Mouse (Mus musculus) testis, postnatal 14 days (tissue): ENCODE measurements around the gene Fam163a.
A peak's percentile ranks its signal among the peaks of the same experiment; 100 is the strongest.

Source experiments
- DNase-seq: peaks from one replicate; pipeline ENCODE4 v3.0.0; 2021; ENCODE audit warnings: low spot score

Gene Fam163a

DNA sequence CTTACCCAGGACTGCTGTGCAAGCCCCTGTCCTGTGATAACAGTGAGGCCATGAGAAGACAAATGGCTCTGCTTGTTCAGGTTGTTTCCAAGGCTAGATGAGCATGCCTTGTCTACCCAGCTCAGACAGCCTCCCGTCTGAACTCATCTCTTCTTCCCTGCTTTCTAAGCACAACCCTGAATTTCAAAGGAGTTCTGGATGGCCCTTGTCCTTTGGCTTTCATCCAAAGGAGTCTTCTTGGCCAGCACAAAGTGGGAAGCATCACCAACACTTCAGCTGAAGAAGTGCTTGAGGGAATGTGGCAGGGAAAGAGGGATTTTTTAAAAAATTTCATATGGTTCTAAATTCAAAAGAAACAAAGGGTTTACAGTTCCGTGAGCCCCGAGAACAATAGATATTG is 3.8 kb downstream of the Fam163a start:
- no peak for DNase-seq

DNA sequence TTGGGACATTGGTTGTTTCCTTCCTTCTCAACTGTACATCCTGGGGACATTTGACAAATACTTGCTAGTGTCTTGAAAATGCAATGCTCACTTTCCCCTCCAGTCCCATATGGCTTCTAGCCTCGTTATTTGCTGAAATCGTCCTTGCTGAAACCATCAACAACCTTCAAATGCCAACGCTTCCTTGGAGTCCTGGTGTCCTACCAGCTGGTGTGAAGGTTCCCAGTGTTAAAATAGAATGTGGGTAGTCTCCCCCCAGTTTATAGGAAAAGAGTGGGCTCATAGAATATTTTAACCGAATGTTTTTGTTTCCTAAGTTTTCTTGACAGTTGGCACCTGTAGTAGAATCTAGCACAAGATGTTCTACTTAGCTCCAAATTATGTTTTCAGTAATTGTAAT is 7.2 kb downstream of the Fam163a start:
- DNase-seq, result no peak

DNA sequence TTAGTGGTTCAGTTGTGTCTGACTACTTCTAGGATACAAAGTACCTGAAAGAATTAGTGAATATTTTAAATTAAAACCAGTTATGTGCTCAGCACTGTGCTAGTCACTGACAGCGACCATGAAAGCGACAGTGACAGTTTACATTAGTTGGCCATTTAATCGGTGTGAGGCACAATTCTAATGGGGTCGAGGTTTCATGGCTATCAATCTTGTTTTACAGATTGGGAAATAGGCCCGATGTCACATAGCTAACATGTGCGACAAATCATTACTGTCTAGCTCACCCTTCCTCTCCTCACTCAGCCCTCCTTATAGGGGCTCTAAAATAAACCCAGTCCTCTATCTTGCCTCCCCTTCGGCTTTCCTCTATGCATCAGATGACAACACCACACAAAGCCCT is 11.5 kb downstream of the Fam163a start:
- DNase-seq, result no peak

GRCm38 (mm10) chr1:156192853-156193252 is 12.0 kb downstream of the Fam163a start:
- DNase-seq, result no peak

DNA sequence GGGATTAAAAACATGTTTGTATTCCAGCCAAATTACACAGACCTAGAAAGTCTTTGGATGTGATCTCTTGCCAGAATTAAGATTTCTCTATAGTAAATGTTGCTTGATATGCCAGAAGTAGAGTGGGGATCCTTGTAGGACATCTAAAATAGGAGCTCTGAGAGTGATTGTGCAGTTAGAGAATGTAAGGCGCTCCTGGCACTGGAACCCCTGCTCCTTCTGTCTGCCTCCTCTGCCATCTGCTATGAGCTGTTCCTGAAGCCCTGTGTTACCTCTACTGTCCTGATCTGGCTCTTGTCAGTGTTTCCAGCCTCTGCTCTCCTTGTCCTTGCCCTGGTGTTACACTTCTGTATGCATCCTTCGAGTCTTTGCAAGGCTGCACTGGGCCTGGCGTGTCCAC is 18.2 kb downstream of the Fam163a start:
- no peak for DNase-seq

DNA sequence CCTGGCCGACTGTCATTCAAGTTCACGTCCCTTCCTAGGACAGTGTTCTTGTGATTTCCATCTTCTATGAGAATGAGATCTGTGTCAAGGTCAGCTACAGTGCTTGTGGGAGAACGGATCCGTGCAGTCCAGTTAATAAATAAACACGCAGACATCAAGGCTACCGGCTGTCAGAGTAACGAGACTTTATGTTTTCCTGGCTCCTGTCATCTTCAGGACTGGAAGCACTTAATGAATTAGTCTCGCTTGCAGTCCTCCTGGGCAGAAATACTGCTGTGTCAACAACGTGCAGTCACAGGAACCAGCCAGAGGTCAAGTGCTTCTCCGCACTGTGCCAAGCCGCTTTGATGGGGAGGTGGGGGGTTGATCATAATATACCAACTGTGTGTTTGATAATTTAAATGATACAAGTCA is 20.7 kb downstream of the Fam163a start:
- DNase-seq, result no peak

DNA sequence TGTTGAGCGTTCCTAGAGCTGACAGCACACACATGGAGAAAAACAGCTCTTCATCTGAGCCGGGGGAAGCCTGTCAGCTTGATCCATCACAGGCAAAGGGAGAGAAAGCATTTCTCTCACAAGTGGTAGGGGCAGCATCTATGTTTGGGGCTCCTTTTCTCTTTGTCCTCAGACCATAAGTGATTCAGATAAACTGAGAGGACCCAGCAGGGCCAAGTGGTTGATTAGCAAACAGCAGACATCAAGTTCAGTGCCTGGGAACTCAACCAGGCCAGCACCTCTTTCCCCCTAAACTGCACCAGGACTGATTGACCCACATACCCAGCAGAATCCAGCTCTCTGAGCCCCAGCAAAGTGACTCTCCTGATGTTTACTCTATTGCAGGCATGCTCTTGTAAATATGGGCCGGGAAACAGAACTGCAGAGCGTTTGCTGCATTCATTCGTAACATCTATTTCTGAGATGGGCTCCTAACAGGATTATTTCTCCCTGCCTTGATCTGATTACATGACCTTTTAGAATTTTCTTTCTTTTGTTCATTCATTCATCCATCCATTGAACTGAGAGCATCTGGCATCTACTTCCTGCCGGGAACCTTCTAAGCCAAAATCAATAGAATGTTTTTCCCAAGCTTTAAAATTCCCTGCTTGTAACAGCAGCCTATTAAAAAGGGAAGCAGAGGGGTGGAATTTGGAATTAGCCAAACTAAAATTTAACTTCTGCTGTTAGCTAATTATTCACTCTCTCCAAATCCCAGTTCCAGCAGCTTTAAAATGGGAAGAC is 21.5 kb downstream of the Fam163a start:
- no peak for DNase-seq

GRCm38 (mm10) chr1:156179875-156180274 is 25.0 kb downstream of the Fam163a start:
- no peak for DNase-seq

DNA sequence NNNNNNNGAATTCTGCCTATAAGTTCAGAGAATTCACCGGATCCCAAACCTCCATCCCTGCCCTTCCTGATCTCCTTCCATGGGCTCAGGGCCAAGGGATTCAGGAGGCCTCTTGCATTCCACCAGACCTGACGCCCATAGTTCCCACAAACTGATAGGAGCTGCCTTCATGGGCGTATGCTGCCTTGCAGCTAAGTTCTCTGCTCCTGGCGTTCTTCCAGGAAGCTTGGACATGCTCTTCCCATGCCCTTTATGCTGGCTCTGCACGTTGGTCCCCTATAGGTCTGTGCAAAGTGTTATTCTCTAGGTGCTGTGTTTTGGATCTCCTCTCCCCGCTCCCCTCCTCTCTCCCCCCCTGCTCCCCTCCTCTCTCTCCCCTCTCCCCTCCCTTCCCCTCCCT is 36.1 kb downstream of the Fam163a start:
- peak; percentile 8 for DNase-seq

DNA sequence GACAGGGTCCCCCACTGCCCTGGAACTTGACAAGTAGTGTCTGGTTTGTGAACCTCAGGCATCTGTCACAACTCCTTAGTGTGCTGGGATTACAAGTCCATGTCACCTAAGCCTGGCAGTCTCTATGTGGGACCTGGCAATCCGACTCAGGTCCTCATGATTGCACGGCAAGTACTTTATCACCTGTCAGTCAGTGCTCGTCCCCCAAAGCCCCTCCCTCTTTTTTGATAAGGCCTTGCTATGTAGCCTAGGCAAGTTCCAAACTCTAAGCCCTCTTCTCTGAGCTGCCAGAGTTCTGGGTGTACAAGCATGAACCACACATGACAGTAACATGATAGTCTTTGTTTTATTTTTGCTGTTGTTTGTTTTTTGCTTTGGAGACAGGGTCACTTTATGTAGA is 88.1 kb downstream of the Fam163a start:
- DNase-seq, result no peak

DNA sequence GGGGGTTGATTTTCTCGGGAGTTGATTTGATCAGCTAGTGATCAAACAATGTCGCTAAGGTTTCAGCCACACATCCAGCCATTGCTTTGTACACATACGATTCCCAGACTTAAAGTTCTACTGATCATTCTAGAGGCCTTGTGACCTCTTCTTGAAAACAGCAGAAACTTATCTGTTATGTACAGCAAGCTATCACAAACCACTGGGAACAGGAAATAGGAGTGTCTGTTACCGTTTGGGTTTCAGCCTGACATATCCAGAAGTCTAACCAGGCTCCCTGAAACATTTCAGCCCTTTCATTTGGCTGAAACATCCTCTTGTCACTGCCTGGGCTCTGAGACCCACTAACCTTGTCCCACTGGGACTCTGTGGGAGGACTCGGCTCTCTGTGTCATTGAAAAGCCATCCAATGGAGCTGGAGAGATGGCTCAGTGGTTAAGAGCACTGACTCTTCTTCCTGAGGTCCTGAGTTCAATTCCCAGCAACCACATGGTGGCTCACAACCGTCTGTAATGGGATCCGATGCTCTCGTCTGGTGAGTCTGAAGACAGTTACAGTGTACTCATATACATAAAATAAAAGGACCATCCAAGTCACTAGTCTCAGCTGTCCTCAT is 90.8 kb downstream of the Fam163a start:
- no peak for DNase-seq

DNA sequence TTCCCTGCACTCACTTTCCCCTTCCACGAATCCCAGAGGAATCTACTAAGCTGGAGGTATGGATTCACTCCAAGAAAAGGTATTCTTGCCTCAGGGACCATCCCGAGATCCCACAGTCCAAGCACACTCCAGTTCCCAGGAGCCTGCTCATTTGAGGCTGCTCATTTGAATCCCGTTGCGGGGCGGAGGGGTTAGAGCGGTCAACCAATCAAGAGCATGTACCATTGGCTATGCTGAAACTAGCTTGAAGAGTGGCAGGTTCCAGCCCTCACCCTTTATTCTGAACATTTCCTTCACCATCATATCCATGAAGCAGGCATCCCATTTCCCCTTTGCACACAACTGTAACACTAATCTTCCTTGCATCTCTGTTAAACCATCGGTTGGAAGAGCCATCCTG is 92.7 kb downstream of the Fam163a start:
- DNase-seq, result no peak

DNA sequence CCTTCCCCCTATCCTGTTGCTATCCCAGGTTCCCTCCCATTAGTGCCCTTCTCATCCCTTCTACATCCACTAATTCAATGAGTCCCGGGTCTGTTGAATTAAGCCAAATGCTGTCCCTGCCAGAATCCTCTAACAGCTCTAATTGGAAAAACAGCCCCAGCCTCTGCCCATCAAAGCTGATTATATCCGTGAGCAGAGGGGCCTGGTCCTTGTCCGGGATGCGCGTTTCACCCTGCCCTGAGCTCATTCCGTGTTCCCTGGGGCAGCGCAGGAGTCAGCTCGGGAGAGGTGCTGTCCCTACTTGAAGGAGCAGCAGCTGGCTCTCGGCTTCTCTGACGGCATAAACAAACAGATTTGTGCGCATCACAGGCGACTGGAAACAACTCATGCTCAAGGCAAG is 93.1 kb downstream of the Fam163a start:
- no peak for DNase-seq

GRCm38 (mm10) chr1:156111090-156111489 is 93.7 kb downstream of the Fam163a start:
- no peak for DNase-seq

- DNase-seq, result no peak
Observed at GRCm38 (mm10) chr1:156108400-156108799, 96.4 kb downstream of the Fam163a start.

- no peak for DNase-seq
Observed at GRCm38 (mm10) chr1:156107424-156107823, 97.4 kb downstream of the Fam163a start.

- peak; percentile 39 for DNase-seq
Observed at GRCm38 (mm10) chr1:156105381-156105780, 99.4 kb downstream of the Fam163a start.

DNA sequence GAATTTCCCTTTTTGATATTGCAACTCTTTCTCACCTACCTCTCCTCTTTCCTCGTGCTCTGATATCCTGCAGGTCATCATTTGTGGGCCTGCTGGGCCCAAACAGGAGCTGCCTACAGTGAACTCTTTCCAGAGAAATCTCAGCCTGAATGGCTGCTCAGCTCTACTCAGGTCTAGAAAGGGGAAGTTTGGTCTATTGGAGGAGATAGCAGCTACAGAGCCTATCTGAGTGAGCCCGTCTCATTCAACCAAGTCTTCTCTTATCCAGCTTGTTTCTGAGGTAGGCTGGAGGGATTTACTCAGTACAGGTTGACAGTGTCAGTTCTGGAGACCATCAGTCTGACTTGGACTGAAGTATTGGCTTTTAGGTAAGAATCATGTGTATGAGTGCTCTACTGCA is 101.1 kb downstream of the Fam163a start:
- no peak for DNase-seq

DNA sequence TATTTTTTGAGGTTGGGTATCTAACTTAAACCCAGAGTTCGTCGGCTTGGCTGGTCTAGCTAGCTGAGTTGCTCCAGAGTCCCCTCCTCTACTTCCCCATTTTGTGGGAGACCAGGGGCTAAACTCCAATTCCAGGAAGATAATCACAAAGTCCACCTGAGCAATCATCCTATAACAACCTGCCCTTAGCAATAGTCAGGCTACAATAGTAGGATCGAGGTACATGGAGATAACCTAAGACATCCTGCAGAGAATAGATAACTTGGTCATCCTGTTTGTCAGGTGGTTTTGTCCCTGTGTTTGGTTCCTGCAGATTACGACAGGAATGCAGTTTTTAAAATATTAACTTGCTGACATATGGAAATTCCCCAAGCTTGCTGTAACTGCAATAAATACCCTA is 113.0 kb downstream of the Fam163a start:
- no peak for DNase-seq

DNA sequence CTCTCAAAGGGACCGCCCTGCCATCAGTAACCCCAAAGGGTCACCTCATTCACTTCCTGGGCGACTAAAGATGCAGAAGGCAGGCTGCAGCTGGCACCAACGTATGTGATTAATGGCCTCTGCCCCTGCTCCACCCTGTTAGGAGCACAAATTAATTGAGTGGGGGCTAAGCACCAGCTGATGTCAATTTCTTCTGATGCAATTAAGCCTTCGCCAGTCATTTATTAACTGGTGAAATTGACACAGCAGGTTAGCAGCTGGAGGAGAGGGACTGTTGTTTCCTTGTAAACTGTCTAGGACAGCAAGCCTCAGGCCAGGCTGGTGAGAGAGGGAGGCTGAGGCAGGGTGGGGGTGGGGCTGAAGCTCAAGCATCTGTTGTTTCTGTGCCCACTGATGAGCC is 114.8 kb downstream of the Fam163a start:
- no peak for DNase-seq

- no peak for DNase-seq
Observed at GRCm38 (mm10) chr1:156089561-156089960, 115.3 kb downstream of the Fam163a start.

DNA sequence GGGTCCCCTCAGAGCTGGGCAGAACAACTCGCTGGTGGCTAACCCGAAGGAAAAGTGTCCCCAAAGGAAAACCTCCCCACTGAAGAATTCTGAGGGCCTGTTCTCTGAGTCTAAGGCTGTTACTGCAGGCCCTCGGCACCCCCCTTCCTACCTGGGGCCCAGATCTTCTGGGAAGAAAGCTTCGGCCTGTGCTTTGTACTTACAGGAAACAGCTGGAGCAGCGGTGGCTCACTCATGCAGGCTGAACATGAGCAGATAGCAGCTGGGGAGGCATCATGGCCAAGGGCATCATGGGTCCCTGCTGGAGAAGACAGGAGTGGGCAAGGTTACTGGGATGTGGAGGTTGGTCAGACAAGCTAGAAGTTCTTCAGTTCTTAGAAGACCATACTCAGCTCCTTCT is 117.2 kb downstream of the Fam163a start:
- no peak for DNase-seq

DNA sequence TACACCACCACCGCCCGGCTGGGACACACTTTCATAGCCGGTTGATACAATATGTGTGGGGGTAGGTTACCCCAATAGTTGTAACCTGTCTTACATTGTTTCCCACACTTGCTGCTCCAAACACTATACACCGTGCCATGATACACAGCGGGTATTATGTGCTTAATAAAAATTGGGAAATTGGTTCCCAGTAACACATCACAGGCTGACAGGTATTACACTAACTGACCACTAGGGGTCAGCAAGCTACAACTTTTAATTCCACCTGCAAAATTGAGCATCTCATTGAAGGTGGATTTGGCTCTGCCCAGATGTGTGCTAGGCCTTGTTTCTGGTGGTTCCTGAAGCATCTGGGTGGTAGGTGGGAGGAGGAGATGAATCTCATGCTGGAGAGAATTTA is 119.1 kb downstream of the Fam163a start:
- DNase-seq, result no peak

GRCm38 (mm10) chr1:156084603-156085002 is 120.2 kb downstream of the Fam163a start:
- no peak for DNase-seq
